Mouse (Mus musculus): ENCODE data around the gene Cyp2s1.

- no peak for TF ChIP-seq CTCF (IDR thresholded peaks at IDR 0.05; ENCODE audit: borderline replicate concordance, insufficient read depth, low read depth, low read length)
- no peak for TF ChIP-seq POLR2A (IDR thresholded peaks at IDR 0.05; ENCODE audit: borderline replicate concordance, insufficient read depth, low read length)
Observed at GRCm38 (mm10) chr7:25848444-25848812, 31.7 kb upstream of the Cyp2s1 start.

All from cerebellum, adult 2 months (tissue).